Mouse (Mus musculus) lung, adult 2 months (tissue): ENCODE measurements around the gene Rps6kc1.

Experiments used
- CTCF ChIP-seq: fragments of 200-500 bp; IDR thresholded peaks from 2 replicates; pipeline ENCODE4 v1.5.1; 2011; ENCODE audit warnings: mild to moderate bottlenecking, low read length, control low read depth; ENCODE audit not compliant: insufficient read depth
- POLR2A ChIP-seq: fragments of 200-500 bp; IDR thresholded peaks from 2 replicates; pipeline ENCODE4 v1.6.1; 2011; ENCODE audit warnings: low read depth, mild to moderate bottlenecking, control low read depth, low read length, borderline replicate concordance; ENCODE audit errors: extremely low read depth

GRCm38 (mm10) chr1:190901082-190901481 lies 10.5 kb downstream of the Rps6kc1 start:
- TF ChIP-seq POLR2A, result no peak
- no peak for TF ChIP-seq CTCF
